Mouse (Mus musculus) midbrain, embryonic 16.5 days (tissue): ENCODE data around the gene Pck1. TPM values are rescaled to one million over a fixed set of nuclear protein-coding genes. Genes with fewer than 3 reads are reported as not detected.
"Not testable (repeated sequence)": the region's sequence is repeated elsewhere in the genome, so short reads cannot be mapped to it uniquely, and the experiment has no call there.

ENCODE experiments used
- ATAC-seq: fragments of 200-750 bp; cut with Nextera tagmentation; 2 replicates; pipeline ENCODE4 v1.8.0; 2017; ENCODE audit warnings: moderate TSS enrichment
- H3K27ac ChIP-seq: fragments of 300-500 bp; sonication (generic); 2 replicates; pipeline ENCODE4 v1.5.1; 2014; ENCODE audit warnings: mild to moderate bottlenecking, low read length, mixed read lengths
- H3K27me3 ChIP-seq: fragments of 300-500 bp; sonication (generic); 2 replicates; pipeline ENCODE4 v1.6.1; 2014; ENCODE audit warnings: low read depth, low read length, mixed read lengths; ENCODE audit not compliant: control insufficient read depth, insufficient read depth
- H3K36me3 ChIP-seq: fragments of 300-500 bp; sonication (generic); 2 replicates; pipeline ENCODE4 v1.6.1; 2014; ENCODE audit warnings: mild to moderate bottlenecking, low read length, moderate library complexity, mixed read lengths; ENCODE audit not compliant: control insufficient read depth, insufficient read depth
- H3K4me1 ChIP-seq: fragments of 300-500 bp; sonication (generic); 2 replicates; pipeline ENCODE4 v1.6.1; 2014; ENCODE audit warnings: mild to moderate bottlenecking, low read length, mixed read lengths; ENCODE audit not compliant: control insufficient read depth, insufficient read depth
- H3K4me2 ChIP-seq: fragments of 300-500 bp; sonication (generic); 2 replicates; pipeline ENCODE4 v1.6.1; 2014; ENCODE audit warnings: mild to moderate bottlenecking, low read length, mixed read lengths
- H3K4me3 ChIP-seq: fragments of 300-500 bp; sonication (generic); 2 replicates; pipeline ENCODE4 v1.5.1; 2014; ENCODE audit warnings: low read depth, mild to moderate bottlenecking, low read length, moderate library complexity, mixed read lengths
- H3K9ac ChIP-seq: fragments of 300-500 bp; sonication (generic); 2 replicates; pipeline ENCODE4 v1.6.1; 2014; ENCODE audit warnings: low read depth, low read length, mixed read lengths
- H3K9me3 ChIP-seq: fragments of 300-500 bp; sonication (generic); replicated peaks from 2 replicates; pipeline ENCODE4 v1.6.1; 2014; ENCODE audit warnings: mild to moderate bottlenecking, low read length, mixed read lengths; ENCODE audit not compliant: control insufficient read depth, poor library complexity, severe bottlenecking
- WGBS: fragments of 180-500 bp; shearing (Covaris S2); extraction: QIAGEN DNeasy Blood & Tissue Kit; methylation state at CpG from one replicate; pipeline ENCODE4 v1.1.7; 2014; 5-methylcytosine and 5-hydroxymethylcytosine counted together
- polyA plus RNA-seq: library from polyadenylated mRNA; unstranded; fragments of >200 nt; fragmentation: Nextera tagmentation; extraction: Ambion mirVana; gene quantifications from 2 replicates; pipeline ENCODE4 v1.2.1, GENCODE M21; 2015

The Pck1 gene
- polyA plus RNA-seq, 1 experiment from 2014 or later = not detected

GRCm38 (mm10) chr2:173120117-173120516 is 32.7 kb upstream of the Pck1 start:
- H3K9me3 ChIP-seq, H3K4me2 ChIP-seq, H3K4me3 ChIP-seq, H3K36me3 ChIP-seq, ATAC-seq, H3K9ac ChIP-seq, H3K4me1 ChIP-seq, H3K27ac ChIP-seq, H3K27me3 ChIP-seq: not testable (repeated sequence)
- WGBS = 73% methylated on average over 4 of the region's 4 CpGs

GRCm38 (mm10) chr2:173124022-173124735 is 28.7 kb upstream of the Pck1 start:
- H3K27me3 ChIP-seq = no peaks in the 10 kb centered on the region
- H3K4me2 ChIP-seq = no peak overlapping the region
- ATAC-seq = no peak
- H3K4me3 ChIP-seq = no peak overlapping the region
- no peak overlapping the region for H3K27ac ChIP-seq
- H3K9ac ChIP-seq = no peak overlapping the region
- no peaks in the 10 kb centered on the region for H3K4me1 ChIP-seq
- no peaks in the 10 kb centered on the region for H3K36me3 ChIP-seq
- WGBS = 94% methylated on average over 7 of the region's 7 CpGs
- H3K9me3 ChIP-seq = no peaks in the 10 kb centered on the region

GRCm38 (mm10) chr2:173126386-173126785 is 26.5 kb upstream of the Pck1 start:
- H3K4me3 ChIP-seq = no peak overlapping the region
- WGBS = 87% methylated on average over 4 of the region's 4 CpGs
- no peaks in the 10 kb centered on the region for H3K4me1 ChIP-seq
- no peak overlapping the region for H3K27ac ChIP-seq
- no peak overlapping the region for H3K4me2 ChIP-seq
- no peaks in the 10 kb centered on the region for H3K36me3 ChIP-seq
- no peak for ATAC-seq
- no peak overlapping the region for H3K9ac ChIP-seq
- no peaks in the 10 kb centered on the region for H3K9me3 ChIP-seq
- no peaks in the 10 kb centered on the region for H3K27me3 ChIP-seq

- H3K36me3 ChIP-seq = no peaks in the 10 kb centered on the region
Observed at GRCm38 (mm10) chr2:173129111-173129510, 23.7 kb upstream of the Pck1 start.

GRCm38 (mm10) chr2:173132262-173132661 is 20.6 kb upstream of the Pck1 start:
- Histone ChIP-seq H3K36me3 (no peaks in the 10 kb centered on the region), H3K27ac (no peak overlapping the region), H3K4me3 (no peak overlapping the region), H3K4me2 (no peak overlapping the region), H3K9me3 (no peaks in the 10 kb centered on the region), H3K9ac (no peak overlapping the region), H3K27me3 (no peaks in the 10 kb centered on the region), H3K4me1 (no peaks in the 10 kb centered on the region)
- ATAC-seq = no peak
- WGBS = 82% methylated on average over 13 of the region's 13 CpGs

More at GRCm38 (mm10) chr2:173129111-173129510, 23.7 kb upstream of the Pck1 start:
- 80% methylated on average over 2 of the region's 2 CpGs for WGBS
- Histone ChIP-seq H3K27me3 (no peaks in the 10 kb centered on the region), H3K27ac (no peak overlapping the region), H3K9ac (no peak overlapping the region), H3K9me3 (no peaks in the 10 kb centered on the region), H3K4me1 (no peaks in the 10 kb centered on the region), H3K4me3 (no peak overlapping the region), H3K4me2 (no peak overlapping the region)
- no peak for ATAC-seq

- Histone ChIP-seq H3K27me3 (no peaks in the 10 kb centered on the region), H3K9me3 (no peaks in the 10 kb centered on the region), H3K4me3 (no peak overlapping the region), H3K4me1 (no peaks in the 10 kb centered on the region), H3K9ac (no peak overlapping the region), H3K4me2 (no peak overlapping the region), H3K36me3 (no peaks in the 10 kb centered on the region), H3K27ac (no peak overlapping the region)
- 75% methylated on average over 8 of the region's 8 CpGs for WGBS
- no peak for ATAC-seq
Observed at GRCm38 (mm10) chr2:173132794-173133300, 20.0 kb upstream of the Pck1 start.

- no peak overlapping the region for H3K4me3 ChIP-seq
- no peak for ATAC-seq
- no peak overlapping the region for H3K9ac ChIP-seq
- H3K36me3 ChIP-seq = no peaks in the 10 kb centered on the region
- no peak overlapping the region for H3K27ac ChIP-seq
- H3K4me1 ChIP-seq = no peaks in the 10 kb centered on the region; the same call in 1 of the 2 replicates
- no peaks in the 10 kb centered on the region for H3K9me3 ChIP-seq
- no peaks in the 10 kb centered on the region for H3K27me3 ChIP-seq
- WGBS = 65% methylated on average over 9 of the region's 9 CpGs
- H3K4me2 ChIP-seq = no peak overlapping the region
Observed at GRCm38 (mm10) chr2:173134695-173135094, 18.2 kb upstream of the Pck1 start.

GRCm38 (mm10) chr2:173138323-173139239 is 14.3 kb upstream of the Pck1 start:
- Histone ChIP-seq H3K27me3 (no peaks in the 10 kb centered on the region), H3K4me1 (no peaks in the 10 kb centered on the region; the same call in 1 of the 2 replicates), H3K9ac (no peak overlapping the region), H3K9me3 (no peaks in the 10 kb centered on the region), H3K36me3 (no peaks in the 10 kb centered on the region), H3K4me3 (no peak overlapping the region), H3K27ac (no peak overlapping the region), H3K4me2 (no peak overlapping the region)
- no peak for ATAC-seq
- WGBS = 32% methylated on average over 15 of the region's 15 CpGs

- Histone ChIP-seq H3K4me1 (no peaks in the 10 kb centered on the region; the same call in 1 of the 2 replicates), H3K27me3 (no peaks in the 10 kb centered on the region)
- 82% methylated on average over 11 of the region's 11 CpGs for WGBS
Observed at GRCm38 (mm10) chr2:173143611-173144010, 9.2 kb upstream of the Pck1 start.

More at GRCm38 (mm10) chr2:173143611-173144010, 9.2 kb upstream of the Pck1 start:
- Histone ChIP-seq H3K27ac (no peak overlapping the region), H3K4me3 (no peak overlapping the region), H3K4me2 (no peak overlapping the region), H3K36me3 (no peaks in the 10 kb centered on the region), H3K9ac (no peak overlapping the region), H3K9me3 (no peaks in the 10 kb centered on the region)
- ATAC-seq = no peak
